Mouse (Mus musculus): ENCODE measurements around the gene Zbtb48.

Gene Zbtb48

GRCm38 (mm10) chr4:151999481-151999880 lies 28.0 kb downstream of the Zbtb48 start:
- DNase-seq = no peak

GRCm38 (mm10) chr4:151997701-151998100 lies 29.8 kb downstream of the Zbtb48 start:
- DNase-seq = no peak

- DNase-seq = no peak
These were observed 30.6 kb downstream of the Zbtb48 start for GRCm38 (mm10) chr4:151996951-151997222.

- DNase-seq = peak; percentile 99
These were observed 31.1 kb downstream of the Zbtb48 start, which contains the start of gene Phf13 for GRCm38 (mm10) chr4:151996173-151996950. Gene Phf13 (minus strand): TSS chr4:151996258.

- peak; percentile 49 for DNase-seq
These were observed 31.9 kb downstream of the Zbtb48 start for GRCm38 (mm10) chr4:151995371-151996172.

- DNase-seq = no peak
These were observed 33.0 kb downstream of the Zbtb48 start for GRCm38 (mm10) chr4:151994228-151995171.

- DNase-seq = no peak
These were observed 34.4 kb downstream of the Zbtb48 start for GRCm38 (mm10) chr4:151993035-151993434.

- DNase-seq = no peak
These were observed 35.4 kb downstream of the Zbtb48 start for GRCm38 (mm10) chr4:151992091-151992490.

GRCm38 (mm10) chr4:151989110-151989488 lies 38.4 kb downstream of the Zbtb48 start:
- DNase-seq = no peak

- peak; percentile 91 for DNase-seq
These were observed 38.9 kb downstream of the Zbtb48 start, which contains the start of gene Thap3 for GRCm38 (mm10) chr4:151988342-151989109. Gene Thap3 (minus strand): TSS chr4:151988997.

- no peak for DNase-seq
These were observed 39.5 kb downstream of the Zbtb48 start for GRCm38 (mm10) chr4:151988014-151988341.

GRCm38 (mm10) chr4:151986650-151987049 lies 40.8 kb downstream of the Zbtb48 start:
- DNase-seq = no peak

GRCm38 (mm10) chr4:151985886-151986285 lies 41.6 kb downstream of the Zbtb48 start:
- DNase-seq = no peak

GRCm38 (mm10) chr4:151983560-151983959 lies 43.9 kb downstream of the Zbtb48 start:
- no peak for DNase-seq

- DNase-seq = no peak
These were observed 44.4 kb downstream of the Zbtb48 start for GRCm38 (mm10) chr4:151983043-151983442.

GRCm38 (mm10) chr4:151981363-151981762 lies 46.1 kb downstream of the Zbtb48 start:
- peak; percentile 75 for DNase-seq

GRCm38 (mm10) chr4:151980699-151981098 lies 46.8 kb downstream of the Zbtb48 start:
- no peak for DNase-seq

GRCm38 (mm10) chr4:151977748-151978147 lies 49.7 kb downstream of the Zbtb48 start:
- DNase-seq = peak; percentile 85

GRCm38 (mm10) chr4:151975441-151975840 lies 52.0 kb downstream of the Zbtb48 start:
- peak; percentile 42 for DNase-seq

- DNase-seq = peak; percentile 31
These were observed 55.1 kb downstream of the Zbtb48 start for GRCm38 (mm10) chr4:151972221-151972967.

Measured in thymus, postnatal 25 days (tissue).